Mouse (Mus musculus) stomach, postnatal 0 days (tissue): ENCODE results near the gene Gid8.

Source experiments
- CTCF ChIP-seq: IDR thresholded peaks from 2 replicates; pipeline ENCODE4 v1.5.1; 2016; ENCODE audit warnings: antibody characterized with exemption, low read depth, mild to moderate bottlenecking, moderate library complexity
- EP300 ChIP-seq: optimal IDR thresholded peaks from 2 replicates; pipeline ENCODE3; 2016; ENCODE audit warnings: antibody characterized with exemption

- TF ChIP-seq CTCF (no peak), EP300 (no peak)
Observed at GRCm38 (mm10) chr2:180725856-180726629, 16.1 kb downstream of the Gid8 start.
